Mouse (Mus musculus) mouse trophoblast stem cell (cell line): ENCODE measurements around the gene Gm17359.

Experiments used
- in situ Hi-C, 2 experiments: fragments of 300-500 bp; cut with MseI, MboI; formaldehyde crosslinking; loops; 2 replicates in 1 of 2; 3 replicates in 1 of 2; pipeline ENCODE4 v1.15.1; 2025

Gene Gm17359

DNA sequence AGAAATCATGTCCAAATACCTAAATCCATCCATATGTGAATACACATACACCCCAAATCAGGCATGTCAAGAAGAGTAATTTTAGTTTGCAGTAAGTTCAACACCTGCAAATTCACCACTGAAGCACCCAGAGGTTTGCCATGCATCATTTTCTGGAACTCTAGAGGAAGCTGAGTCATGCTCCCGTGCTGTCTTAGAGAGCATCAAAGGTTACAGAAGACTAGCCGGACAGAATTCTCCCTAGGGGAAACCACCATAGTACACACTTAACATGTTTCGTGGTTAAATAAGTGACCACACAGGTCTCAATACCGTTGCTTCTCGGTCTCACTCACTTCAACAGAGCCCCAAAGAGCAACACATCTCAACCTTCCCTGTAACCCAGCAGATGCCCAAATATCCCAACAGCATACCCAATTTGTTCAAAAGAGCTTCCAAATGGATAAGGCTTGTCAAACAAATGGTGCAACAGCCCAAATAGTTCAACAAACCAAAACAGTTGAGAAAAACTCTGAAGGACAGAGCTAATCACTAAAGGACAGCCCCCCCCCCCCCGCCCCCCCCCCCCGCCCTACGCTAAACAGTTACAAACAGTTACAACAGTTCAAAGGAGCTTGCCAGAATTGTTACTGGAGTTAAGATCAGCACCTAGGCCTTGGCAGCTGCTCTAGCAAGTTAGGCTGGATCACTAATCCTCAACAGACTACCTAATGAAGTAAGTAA, at the start of gene Gm17359:
Gm17359 (plus strand) TSS at position 618 of the 723 bp plus-strand sequence.
- in situ Hi-C loops: no loop called here

DNA sequence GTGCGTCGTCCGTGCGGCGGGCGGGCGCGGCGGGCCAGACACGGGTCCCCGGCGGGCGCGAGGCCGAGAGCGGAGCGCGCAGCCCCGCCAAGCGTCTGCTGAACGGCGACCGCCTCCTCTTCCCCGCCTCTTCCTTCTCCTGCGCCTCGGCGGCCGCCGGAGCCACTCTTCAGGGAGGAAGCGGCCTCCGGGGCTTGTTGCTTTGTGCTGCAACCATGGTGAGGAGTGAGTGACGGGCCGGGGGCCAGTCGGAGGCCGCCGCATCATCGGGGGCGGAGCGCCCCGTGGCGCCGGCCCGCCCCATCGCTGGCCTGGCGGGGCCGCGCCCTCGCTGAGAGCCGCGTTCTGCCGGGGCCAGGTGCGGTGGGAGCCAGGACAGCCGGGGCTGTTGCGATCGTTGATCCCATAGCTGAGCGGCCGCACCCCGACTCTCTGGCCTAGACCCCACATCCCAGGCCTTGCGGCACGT, 49.3 kb upstream of the Gm17359 start:
- in situ Hi-C loops: no loop called here

GRCm38 (mm10) chr3:79287699-79288458, 48.6 kb upstream of the Gm17359 start:
- in situ Hi-C loops: no loop called here

- in situ Hi-C loops: no loop called here
Observed at GRCm38 (mm10) chr3:79289050-79289449, 47.4 kb upstream of the Gm17359 start.

GRCm38 (mm10) chr3:79293023-79293422, 43.4 kb upstream of the Gm17359 start:
- in situ Hi-C loops: no loop called here

- in situ Hi-C loops: no loop called here
Observed at GRCm38 (mm10) chr3:79294701-79295100, 41.8 kb upstream of the Gm17359 start.

DNA sequence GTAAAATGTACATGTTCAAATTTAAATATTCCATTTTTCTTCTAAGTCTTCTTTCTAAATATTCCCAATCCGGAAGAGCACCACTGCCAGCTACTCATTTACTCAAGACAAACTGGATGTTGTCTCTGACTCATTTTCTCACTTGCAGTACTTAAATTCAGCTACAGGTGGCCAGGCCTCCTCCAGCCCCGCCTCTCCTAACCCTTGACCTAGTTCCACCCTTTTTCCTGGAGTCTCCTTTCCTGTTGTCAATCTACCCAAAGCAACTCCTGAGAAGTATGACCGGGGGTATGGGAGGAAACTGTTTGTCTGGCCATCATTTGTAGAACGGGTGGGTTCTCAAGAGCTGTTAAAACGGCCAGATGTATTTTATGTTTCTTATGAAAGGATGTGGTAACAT, 40.4 kb upstream of the Gm17359 start:
- in situ Hi-C loops: no loop called here

DNA sequence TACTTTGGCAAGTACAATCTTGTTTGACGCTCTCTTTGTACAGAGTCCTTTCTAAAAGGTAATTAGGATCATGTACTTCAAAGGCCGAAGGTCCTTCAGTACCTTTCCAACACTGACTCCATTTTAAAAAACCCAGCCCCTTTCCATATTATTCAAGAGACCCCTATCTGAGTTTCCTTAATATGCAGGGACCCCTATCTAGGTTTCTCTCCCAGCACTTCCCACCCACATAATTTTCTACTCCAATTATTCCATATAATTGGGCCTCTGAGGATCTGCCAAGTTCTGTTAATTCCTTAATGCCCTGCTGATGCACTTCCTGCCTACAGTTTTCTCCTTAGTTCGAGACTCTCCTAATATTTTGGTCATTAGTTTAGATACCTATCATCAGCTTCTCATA, 39.9 kb upstream of the Gm17359 start:
- in situ Hi-C loops: no loop called here

- in situ Hi-C loops: no loop called here
Observed at GRCm38 (mm10) chr3:79297281-79297680, 39.2 kb upstream of the Gm17359 start.

- in situ Hi-C loops: no loop called here
Observed at GRCm38 (mm10) chr3:79299401-79299800, 37.1 kb upstream of the Gm17359 start.

DNA sequence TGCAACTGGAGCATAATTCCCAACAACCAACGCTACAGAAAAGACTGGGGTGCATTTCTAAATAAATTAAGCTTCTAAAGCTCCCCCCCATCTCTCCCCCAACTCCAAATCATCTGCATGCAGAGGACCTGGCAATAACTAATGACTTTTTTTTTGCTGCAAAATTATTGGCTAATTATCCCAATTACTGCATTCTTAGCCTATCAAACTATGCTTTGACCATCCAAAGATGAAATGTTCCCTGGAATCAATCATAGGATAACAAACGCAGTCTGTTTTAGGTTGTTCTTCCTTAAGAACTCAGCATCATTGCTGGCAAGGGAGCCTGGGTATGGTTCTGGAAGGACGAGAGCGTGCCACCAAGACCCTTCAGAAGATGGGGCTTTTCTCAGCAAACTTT, 27.9 kb upstream of the Gm17359 start:
- in situ Hi-C loops: no loop called here

DNA sequence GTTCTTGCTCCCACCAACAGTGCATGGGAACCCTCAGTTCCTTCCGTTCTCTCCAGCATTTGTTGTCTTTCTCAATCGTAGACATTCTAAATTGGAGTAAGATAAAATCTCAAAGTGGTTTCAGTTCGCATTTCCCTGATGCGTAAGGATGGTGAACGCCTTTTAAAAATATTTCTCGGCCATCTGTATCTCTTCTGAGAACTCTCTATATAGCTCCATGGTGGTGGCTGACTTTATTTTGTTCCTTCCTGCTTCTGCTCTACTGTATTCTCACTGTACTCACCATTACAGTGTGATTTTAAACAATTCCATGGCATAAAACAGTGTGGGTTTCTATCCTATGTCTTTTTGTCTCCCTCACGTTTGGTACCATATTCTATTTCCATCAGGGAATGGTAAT, 26.3 kb upstream of the Gm17359 start:
- in situ Hi-C loops: no loop called here

DNA sequence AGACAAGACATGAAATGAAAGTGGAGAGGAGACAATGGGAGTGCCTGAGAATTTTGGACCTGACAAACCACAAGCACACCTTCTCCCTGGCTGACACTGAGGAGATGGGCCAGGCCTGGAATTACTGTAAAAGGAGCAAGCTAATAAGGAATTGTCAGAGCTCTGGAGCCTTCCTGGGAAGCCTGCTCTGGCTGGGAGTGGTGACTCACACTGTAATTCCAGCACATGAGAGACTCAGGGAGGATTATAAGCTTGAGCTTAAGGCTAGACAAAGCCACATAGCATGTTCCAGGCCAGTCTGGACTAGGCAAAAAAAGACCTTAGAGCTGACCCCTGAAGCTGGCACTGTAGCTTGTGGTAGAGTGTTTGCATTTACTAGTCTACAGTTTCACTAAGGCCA, 24.6 kb upstream of the Gm17359 start:
- in situ Hi-C loops: no loop called here

DNA sequence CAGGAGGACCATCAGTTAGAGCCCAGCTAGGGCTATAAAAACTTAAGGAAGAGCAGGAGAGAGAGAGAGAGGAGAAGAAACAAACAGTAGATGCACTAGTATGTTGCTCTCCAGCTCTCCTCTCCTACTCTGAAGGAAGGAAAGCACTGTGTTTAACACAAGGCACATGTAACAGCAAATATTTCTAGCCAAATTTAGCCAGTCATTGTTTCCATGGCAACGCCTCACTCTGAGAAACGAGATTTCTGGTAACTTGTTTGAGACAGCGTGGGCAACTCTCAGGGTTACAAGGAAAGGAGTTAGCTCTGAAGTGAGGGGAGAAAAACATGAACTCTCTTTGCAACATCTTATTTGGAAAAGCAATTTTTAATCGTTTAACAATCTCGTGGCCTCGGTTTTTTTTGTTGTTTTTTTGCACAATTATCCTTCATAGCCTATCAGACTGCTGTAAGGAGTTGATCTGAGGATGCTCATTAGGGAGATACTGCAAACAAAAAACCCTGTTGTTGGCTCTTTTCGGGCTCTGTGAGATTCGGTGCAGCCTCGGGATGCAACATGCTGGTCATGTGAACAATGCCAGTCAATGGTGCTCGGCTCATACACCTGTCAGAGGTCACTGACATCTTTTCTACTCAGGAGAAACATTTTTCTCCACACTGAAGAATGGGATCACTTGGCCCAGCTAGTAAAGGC, 22.3 kb upstream of the Gm17359 start:
- in situ Hi-C loops: no loop called here

- in situ Hi-C loops: no loop called here
Observed at GRCm38 (mm10) chr3:79324697-79325526, 11.5 kb upstream of the Gm17359 start.

GRCm38 (mm10) chr3:79329691-79330315, 6.7 kb upstream of the Gm17359 start:
- in situ Hi-C loops: no loop called here

DNA sequence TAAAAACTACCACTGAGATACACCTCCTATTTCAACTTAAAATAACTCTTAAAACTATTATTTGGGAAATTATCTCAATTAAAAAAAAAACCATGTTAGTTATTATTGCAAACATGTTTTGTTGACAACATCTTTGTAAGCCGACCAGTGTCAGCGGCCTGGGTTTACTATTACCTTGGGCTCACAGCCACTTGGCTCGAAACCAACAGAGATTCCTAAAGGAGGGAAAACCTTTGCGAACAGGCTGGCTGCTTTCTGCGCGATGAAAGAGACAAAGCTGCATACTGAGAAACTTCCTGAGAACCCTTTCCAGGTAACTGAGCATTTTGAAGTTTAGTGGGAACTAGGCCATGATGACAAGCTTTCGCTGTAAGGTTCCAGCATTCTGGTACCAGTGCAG, 3.4 kb upstream of the Gm17359 start:
- in situ Hi-C loops: no loop called here

DNA sequence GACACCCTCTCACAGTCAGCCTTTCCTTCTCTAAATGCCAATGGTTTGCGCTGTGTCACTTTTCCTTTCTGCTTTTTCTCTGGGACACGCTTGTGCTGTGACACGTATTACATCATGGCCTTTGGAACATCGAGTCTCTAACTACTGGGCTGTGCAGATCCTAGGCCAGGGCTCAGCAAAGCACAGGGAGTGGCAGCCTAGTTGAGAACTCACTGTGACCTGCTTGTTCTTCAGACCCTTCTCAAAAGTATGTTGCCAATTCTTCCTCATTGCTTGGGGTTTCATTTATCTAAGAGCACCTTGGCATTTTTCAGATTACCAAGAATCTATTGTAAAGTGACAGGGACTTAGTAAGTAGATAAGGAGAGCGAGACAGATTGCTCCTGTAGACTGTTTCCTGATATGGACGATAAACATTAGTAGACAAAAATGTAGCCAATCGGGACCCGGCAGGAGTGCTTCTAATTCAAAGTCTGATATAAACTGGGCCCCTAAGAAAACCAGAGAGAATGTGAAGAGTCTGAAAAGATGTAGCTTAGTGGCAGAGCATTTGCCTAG, 2.7 kb upstream of the Gm17359 start:
- in situ Hi-C loops: no loop called here

- in situ Hi-C loops: no loop called here
Observed at GRCm38 (mm10) chr3:79340737-79341136, 4.3 kb downstream of the Gm17359 start.

GRCm38 (mm10) chr3:79342961-79343735, 6.7 kb downstream of the Gm17359 start:
- in situ Hi-C loops: no loop called here
